In the genomic region with DNA sequence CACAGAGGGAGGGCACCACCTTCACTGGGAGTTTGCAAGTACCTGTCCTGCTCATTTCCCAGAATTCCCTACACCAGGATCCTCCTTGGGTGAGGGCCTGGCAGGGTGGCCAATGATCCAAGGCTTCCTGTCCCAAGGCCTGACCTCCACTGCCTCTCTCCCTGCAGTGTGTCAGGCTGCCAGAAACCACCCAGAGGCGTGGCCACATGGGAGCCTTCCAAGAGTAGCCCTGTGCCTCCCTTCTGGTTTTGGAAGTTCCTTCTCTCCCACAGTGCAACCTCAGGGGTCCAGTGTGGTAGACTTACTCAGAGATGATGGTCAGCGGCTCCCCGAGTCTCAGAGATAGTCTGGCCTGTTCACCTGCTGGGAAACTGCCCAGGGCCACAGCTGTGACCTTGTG, we compare ENCODE assay signal across 17 mouse cellular contexts. TPM values are rescaled to one million over a fixed set of nuclear protein-coding genes. Genes with fewer than 3 reads are reported as not detected.
A peak's percentile ranks its signal among the peaks of the same experiment; 100 is the strongest.
DNase-seq lines count a peak whose midpoint lies in the region; ATAC-seq lines count a peak whose summit lies in the region.
"Had no signal": no experiment of that assay in that cellular context is flagged by ENCODE, and none has a peak within 500 bp of the region (broad histone marks: within the 10 kb centered on the region; RNA-seq: fewer than 3 reads in every experiment).

No protein-coding gene starts in this region.

- H3K27ac ChIP-seq in heart, embryonic 10.5 days, result 0 out of 2 replicates have a peak overlapping the region, but pooled peaks have one; percentile 25
- no peak overlapping the region for H3K27ac ChIP-seq in heart, embryonic 11.5 days (ENCODE audit: low read depth, low read length)
- H3K27ac ChIP-seq: heart, embryonic 13.5 days; hindbrain, embryonic 12.5 days; intestine, embryonic 15.5 days; midbrain, embryonic 10.5 days had no signal

- H3K27me3 ChIP-seq in heart, embryonic 10.5 days (ENCODE audit: insufficient read depth, poor library complexity, severe bottlenecking), result no peaks in the 10 kb centered on the region
- peaks cover 3% of the 10 kb centered on the region; the same call in 1 of the 2 replicates for H3K27me3 ChIP-seq in heart, embryonic 11.5 days (ENCODE audit: control insufficient read depth, insufficient read depth, low read length)
- H3K27me3 ChIP-seq: heart, embryonic 13.5 days; hindbrain, embryonic 12.5 days; intestine, embryonic 15.5 days had no signal

- H3K4me1 ChIP-seq in heart, embryonic 10.5 days, result peaks cover 29% of the 10 kb centered on the region
- peaks cover 5% of the 10 kb centered on the region; the same call in 1 of the 2 replicates for H3K4me1 ChIP-seq in heart, embryonic 11.5 days (ENCODE audit: control insufficient read depth, insufficient read depth, low read length)
- H3K4me1 ChIP-seq: hindbrain, embryonic 12.5 days; midbrain, embryonic 10.5 days had no signal

- H3K9ac ChIP-seq in heart, embryonic 11.5 days (ENCODE audit: low read depth, low read length), result no peak overlapping the region
- H3K9ac ChIP-seq: heart, embryonic 13.5 days; hindbrain, embryonic 12.5 days; intestine, embryonic 15.5 days had no signal

- no peaks in the 10 kb centered on the region for H3K9me3 ChIP-seq in heart, embryonic 10.5 days
- no peaks in the 10 kb centered on the region for H3K9me3 ChIP-seq in heart, embryonic 11.5 days (replicated peaks; ENCODE audit: control insufficient read depth, low read length)
- H3K9me3 ChIP-seq: heart, embryonic 13.5 days; hindbrain, embryonic 12.5 days; intestine, embryonic 15.5 days; midbrain, embryonic 10.5 days had no signal

- no peak for DNase-seq in heart, embryonic 10.5 days (ENCODE audit: low spot score)
- DNase-seq in ovary, adult 18-20 months (ENCODE audit: low spot score), result peak; percentile 42
- DNase-seq in ovary, postnatal 10 days (ENCODE audit: low spot score), result no peak
- DNase-seq in adrenal gland, postnatal 25 days, result peak; percentile 40
- DNase-seq in kidney, adult 9 months, result no peak
- no peak for DNase-seq in layer of hippocampus, postnatal 36 days
- DNase-seq: cerebellum, postnatal 14 days; gastrocnemius, postnatal 25 days; left cerebral cortex, postnatal 4 days; lung, postnatal 14 days; thymus, adult 18-20 months had no signal

- H3K36me3 ChIP-seq in heart, embryonic 10.5 days, result peaks cover 7% of the 10 kb centered on the region
- H3K36me3 ChIP-seq in heart, embryonic 11.5 days (ENCODE audit: control insufficient read depth, insufficient read depth, low read length), result peaks cover under 1% of the 10 kb centered on the region

- no peak overlapping the region for H3K4me2 ChIP-seq in heart, embryonic 11.5 days
- H3K4me2 ChIP-seq: heart, embryonic 13.5 days; hindbrain, embryonic 12.5 days; intestine, embryonic 15.5 days had no signal

- H3K4me3 ChIP-seq in heart, embryonic 10.5 days, result no peak overlapping the region
- H3K4me3 ChIP-seq in heart, embryonic 11.5 days (ENCODE audit: low read depth, low read length), result no peak overlapping the region
- H3K4me3 ChIP-seq: heart, embryonic 13.5 days; hindbrain, embryonic 12.5 days; intestine, embryonic 15.5 days; midbrain, embryonic 10.5 days had no signal

- WGBS in heart, embryonic 10.5 days, result 78% methylated on average over 3 of the region's 3 CpGs
- WGBS in heart, embryonic 11.5 days (ENCODE audit: insufficient replicate concordance), result 87% methylated on average over 3 of the region's 3 CpGs

- ATAC-seq in heart, embryonic 11.5 days (replicated peaks; ENCODE audit: insufficient number of reproducible peaks, low FRiP score, low TSS enrichment), result no peak
- ATAC-seq: intestine, embryonic 15.5 days had no signal

RNA-seq across cellular contexts. Expression of gene Sla2, which starts 7.5 kb away (rescaled TPM):
- 1.1 and 1.9 TPM in 2 replicates for polyA plus RNA-seq in heart, embryonic 10.5 days (2016; fragmentation: Nextera tagmentation; extraction: Ambion mirVana)
- 1.0 and 1.1 TPM in 2 replicates for polyA plus RNA-seq in heart, embryonic 11.5 days (2014; fragmentation: Nextera tagmentation; extraction: Ambion mirVana)
- not detected in 2 replicates for total RNA-seq in adrenal gland, postnatal 25 days (2021)
- under 1 TPM; 0.25 to 0.50 TPM for total RNA-seq in layer of hippocampus, postnatal 36 days (2021)
- total RNA-seq: adrenal gland, postnatal 4 days; gastrocnemius, postnatal 25 days had no signal

RNA-seq across cellular contexts. Expression of gene Rab5if, which starts 16.6 kb away (rescaled TPM):
- polyA plus RNA-seq in heart, embryonic 10.5 days (2016; fragmentation: Nextera tagmentation; extraction: Ambion mirVana), result 197 and 198 TPM in 2 replicates
- 191 TPM in 2 replicates for polyA plus RNA-seq in heart, embryonic 11.5 days (2014; fragmentation: Nextera tagmentation; extraction: Ambion mirVana)
- total RNA-seq in adrenal gland, postnatal 25 days (2021), result 284 and 313 TPM in 2 replicates
- 100 to 1,000 TPM; 103 to 108 TPM for total RNA-seq in layer of hippocampus, postnatal 36 days (2021)

RNA-seq across cellular contexts. Expression of gene 4930518I15Rik, which starts 21.8 kb away (rescaled TPM):
- polyA plus RNA-seq in heart, embryonic 10.5 days (2016; fragmentation: Nextera tagmentation; extraction: Ambion mirVana), result 4.7 and 6.3 TPM in 2 replicates
- 4.1 and 4.6 TPM in 2 replicates for polyA plus RNA-seq in heart, embryonic 11.5 days (2014; fragmentation: Nextera tagmentation; extraction: Ambion mirVana)
- 4.8 and 5.9 TPM in 2 replicates for total RNA-seq in adrenal gland, postnatal 25 days (2021)
- total RNA-seq in layer of hippocampus, postnatal 36 days (2021), result 1 to 10 TPM; 3.4 TPM

RNA-seq across cellular contexts. Expression of gene Tgif2, which starts 39.7 kb away (rescaled TPM):
- polyA plus RNA-seq in heart, embryonic 10.5 days (2016; fragmentation: Nextera tagmentation; extraction: Ambion mirVana), result 48.4 and 62.3 TPM in 2 replicates
- polyA plus RNA-seq in heart, embryonic 11.5 days (2014; fragmentation: Nextera tagmentation; extraction: Ambion mirVana), result 42.7 and 44.1 TPM in 2 replicates
- 5.5 and 5.8 TPM in 2 replicates for total RNA-seq in adrenal gland, postnatal 25 days (2021)
- total RNA-seq in layer of hippocampus, postnatal 36 days (2021), result 1 to 10 TPM; 1.2 to 1.3 TPM

Comparison
In these comparisons a context has a peak if more than half of its experiments do, and no peak if none do; other contexts are left out.
1. DNase-seq: peak in ovary, adult 18-20 months (single experiment) and adrenal gland, postnatal 25 days (single experiment); none in heart, embryonic 10.5 days (single experiment), ovary, postnatal 10 days (single experiment), kidney, adult 9 months (single experiment) and layer of hippocampus, postnatal 36 days (0 of 2).